Mouse (Mus musculus): Measurements from ENCODE around the gene Psapl1.

Gene Psapl1

DNA sequence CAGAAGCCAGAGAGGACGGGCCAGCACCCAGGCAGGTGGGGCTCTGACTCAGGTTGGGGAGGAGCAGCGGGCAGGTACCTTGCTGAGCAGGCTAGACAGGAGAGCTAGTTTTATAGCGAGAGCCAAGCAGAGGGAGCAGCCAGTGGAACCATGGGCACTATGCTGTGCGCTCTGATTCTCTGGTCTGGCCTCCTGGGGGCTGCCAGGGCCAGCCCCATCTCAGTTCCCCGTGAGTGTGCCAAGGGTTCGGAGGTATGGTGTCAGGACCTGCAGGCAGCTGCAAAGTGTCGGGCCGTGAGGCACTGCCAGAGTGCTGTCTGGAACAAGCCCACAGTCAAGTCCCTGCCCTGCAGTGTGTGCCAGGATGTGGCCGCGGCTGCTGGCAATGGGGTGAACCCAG, at the start of gene Psapl1:
Psapl1 (plus strand) TSS at position 106 of the 400 bp plus-strand sequence.
- no peak for DNase-seq (ENCODE audit: low read depth)

DNA sequence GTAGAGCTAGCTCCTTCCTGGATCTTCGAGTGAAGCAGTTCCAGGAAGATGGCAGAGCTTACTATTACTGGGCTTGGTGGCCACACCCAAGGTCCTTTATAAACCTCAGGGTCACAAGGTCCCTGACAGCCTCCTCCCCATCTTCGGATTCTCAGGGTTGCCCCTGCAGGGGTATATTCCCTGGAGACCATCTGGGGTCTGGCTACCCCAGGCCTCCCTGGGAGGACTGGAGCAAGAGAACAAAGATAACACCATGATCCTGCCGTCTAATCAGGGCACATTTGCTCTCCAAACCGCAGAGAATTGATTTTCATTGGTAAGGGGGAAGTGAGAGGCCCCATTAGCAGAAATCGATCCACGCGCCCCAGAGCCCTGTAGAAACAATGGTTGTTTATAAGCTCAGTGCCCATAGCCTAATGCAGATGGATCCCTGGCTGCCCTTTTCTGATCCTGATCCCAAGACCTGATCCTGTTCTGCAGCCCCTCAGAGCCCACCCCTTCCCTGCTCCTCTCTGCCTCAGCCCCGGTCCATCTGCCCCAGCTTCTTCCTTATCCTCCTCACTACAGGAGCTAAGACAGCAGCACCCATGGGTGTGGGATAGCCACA, 48.8 kb upstream of the Psapl1 start:
- DNase-seq (ENCODE audit: low read depth): no peak

DNA sequence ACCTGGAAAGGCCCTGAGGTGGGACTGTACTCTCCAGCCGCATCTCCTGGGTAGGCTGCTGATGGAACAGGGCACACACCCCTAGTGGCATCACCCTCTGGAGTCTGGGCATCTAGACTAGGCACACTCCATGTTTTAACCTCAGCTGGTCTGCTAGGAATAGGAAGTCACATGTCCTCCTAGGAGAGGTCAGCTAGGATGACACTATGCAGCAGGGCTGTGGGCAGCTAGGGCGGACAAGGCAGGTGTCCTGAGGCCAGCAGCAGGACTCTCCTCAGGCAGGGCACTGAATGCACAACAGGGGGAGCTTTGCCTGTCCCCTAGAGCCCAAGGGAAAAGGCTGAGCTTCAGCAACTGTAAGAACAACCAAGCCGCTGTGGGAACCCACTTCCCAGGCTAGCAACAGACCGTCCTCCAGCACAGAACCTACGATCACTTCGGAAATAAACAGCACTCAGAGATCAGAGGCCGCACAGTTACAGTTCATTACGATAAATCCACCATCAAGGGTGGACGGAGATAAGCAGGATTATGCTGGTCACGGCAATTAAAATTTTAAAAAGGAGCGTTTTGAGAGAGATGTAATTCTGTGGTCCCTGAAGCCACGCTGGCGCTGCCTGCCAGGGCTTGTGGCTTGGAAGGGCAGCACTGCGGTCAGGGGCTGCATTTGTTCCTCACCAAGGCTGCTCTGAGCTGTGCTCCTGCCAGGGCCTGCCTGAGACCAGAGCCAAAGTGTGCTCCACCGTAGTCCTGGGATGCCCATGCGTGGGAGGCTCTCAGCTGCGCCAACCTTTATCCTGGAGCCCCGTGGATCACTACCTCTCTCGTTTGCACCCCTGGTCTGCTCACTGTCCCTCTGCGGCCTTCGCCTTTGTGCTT, 38.2 kb upstream of the Psapl1 start:
- no peak for DNase-seq (ENCODE audit: low read depth)

DNA sequence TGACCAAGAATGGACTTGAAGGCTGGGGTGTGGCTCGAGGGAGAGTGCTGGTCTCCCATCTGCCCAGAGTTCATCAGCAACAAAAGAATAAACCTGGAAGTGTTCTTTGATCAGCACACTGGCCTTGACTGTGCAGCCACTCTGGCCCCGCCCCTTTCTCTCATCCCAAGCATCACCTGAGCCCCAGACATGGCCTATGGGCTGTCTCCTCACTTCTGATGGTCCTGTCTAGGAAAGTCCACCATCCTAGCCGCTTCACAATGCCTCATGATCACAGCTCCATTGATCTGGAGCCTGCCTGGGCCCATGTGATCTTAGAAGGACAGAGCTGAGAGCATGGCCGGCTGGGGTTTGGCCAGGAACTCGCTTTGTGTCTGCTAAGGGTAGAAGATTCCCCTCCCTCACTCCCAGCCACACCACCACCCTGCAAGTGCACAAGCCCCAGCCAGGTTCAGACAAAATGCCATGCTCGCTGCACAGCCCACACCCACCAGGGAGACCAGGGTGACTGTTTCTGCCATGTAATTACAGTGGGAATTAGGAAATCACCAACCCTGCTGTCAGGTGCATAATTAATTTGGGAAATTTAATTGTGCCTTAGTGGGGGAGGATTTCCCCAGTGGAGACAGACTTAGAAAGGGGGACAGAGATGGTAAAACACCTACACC, 37.3 kb upstream of the Psapl1 start:
- DNase-seq (ENCODE audit: low read depth): no peak

DNA sequence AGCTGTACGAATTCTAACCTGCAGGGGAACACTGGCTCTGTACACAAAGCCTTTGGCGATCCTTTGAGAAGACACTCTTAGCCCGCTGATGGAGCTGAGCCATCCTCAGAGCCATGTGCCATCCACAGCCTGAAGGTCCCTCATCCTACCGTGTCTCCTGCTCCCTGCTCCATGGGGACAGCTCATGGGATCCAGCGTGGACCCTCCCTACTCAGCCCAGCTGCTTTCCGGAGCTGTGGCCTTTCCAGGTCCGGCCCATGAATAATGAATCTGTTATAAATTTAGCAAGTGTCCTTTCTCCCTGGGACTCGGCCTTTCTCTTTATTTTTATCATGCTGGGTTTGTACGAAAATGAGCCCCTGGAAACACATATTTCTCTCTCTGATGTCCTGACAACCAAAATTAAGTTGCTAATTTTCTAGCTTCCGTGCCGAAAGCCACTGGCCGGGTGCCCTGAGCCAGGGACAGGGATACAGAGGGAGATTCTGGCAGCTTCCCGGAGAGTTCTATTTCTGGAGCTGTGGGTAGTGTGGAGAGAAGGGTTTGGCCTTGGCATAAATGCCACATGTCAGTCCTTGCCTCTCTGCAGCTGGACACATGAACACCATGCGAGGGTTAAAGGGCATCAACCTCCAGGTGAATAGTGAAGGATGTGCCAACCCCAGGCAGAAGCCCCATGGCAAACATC, 34.7 kb upstream of the Psapl1 start:
- DNase-seq (ENCODE audit: low read depth): no peak

DNA sequence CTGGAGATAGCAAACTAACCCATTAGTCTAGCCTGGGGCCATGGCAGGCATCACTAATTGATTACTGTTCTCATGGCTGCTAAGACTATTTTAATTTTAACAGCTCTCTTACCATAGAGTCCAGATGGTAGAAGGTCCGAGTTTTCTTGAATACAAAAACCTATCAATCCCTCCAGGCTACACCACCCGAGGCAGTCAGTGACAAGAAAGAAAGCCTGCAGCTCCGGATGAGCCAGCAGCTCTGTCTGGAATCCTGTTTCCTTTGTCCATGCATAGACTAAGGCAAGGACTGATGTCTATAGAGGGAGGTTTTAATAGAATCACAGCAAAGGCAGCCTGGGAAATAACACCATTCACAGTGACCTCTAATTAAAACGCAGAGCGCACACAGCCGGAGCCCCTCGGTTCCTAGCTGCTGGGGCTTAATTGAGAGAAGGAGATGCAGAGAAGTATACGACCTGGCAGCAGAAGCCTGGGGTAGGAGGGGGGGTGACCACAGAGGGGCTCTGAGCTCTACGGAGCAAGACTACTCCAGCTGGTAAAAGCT, 29.2 kb upstream of the Psapl1 start:
- no peak for DNase-seq (ENCODE audit: low read depth)

DNA sequence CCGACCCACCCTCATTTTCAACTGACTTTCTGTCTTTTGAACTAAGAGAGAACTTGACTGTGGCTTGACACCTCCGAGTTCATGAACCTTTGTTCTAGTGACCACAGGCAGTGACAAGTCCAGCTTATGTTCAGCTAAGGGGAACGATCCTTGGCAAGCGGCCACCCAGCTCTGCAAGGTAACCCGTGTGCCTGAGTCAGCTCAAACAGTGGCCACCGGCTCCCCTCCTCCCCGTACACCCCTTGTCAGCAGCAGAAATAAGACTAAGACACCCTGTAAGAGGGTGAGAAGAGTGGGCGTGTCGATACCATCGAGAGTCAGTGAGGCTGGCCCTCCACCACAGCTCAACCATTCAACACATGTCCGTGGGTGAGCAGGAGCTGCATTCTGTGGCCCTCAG, 27.4 kb upstream of the Psapl1 start:
- DNase-seq (ENCODE audit: low read depth): no peak

DNA sequence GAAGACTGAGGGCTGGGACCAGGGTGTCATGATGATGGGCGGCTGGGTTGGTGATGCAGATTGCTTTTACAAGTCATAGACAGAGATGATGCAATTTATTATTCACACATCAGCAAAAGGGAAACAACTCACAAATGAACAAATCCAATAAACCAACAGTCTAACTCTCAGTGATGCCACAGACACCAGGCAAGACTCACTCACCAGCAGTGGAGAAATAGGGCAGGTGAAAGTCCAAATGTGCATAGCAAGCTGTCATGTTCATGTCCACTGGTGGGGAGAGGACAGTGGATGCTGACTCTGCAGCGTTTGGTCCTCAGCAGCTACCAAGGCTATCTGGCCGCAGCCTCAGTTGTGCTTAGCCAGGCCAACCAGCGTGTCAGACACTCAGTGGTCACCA, 26.9 kb upstream of the Psapl1 start:
- DNase-seq (ENCODE audit: low read depth): no peak

DNA sequence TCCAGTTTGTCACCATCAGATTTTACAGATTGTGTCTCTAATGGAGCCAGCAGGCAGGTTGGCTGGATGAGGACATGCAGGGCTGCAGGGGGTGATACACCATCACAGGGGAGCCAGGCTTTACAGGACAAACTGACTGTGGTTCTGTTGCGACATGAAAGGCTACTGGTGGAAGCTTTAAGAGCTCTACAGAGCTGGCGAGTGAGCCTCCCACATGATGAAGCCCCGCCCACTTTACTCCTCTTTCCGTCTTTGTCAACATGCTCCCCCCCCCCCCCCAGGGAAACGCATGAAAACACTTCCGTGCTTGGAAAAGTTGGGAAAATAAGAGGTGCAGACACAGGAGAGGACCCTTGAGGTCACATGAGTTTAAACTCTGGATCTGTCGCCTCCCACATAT, 25.6 kb upstream of the Psapl1 start:
- no peak for DNase-seq (ENCODE audit: low read depth)

DNA sequence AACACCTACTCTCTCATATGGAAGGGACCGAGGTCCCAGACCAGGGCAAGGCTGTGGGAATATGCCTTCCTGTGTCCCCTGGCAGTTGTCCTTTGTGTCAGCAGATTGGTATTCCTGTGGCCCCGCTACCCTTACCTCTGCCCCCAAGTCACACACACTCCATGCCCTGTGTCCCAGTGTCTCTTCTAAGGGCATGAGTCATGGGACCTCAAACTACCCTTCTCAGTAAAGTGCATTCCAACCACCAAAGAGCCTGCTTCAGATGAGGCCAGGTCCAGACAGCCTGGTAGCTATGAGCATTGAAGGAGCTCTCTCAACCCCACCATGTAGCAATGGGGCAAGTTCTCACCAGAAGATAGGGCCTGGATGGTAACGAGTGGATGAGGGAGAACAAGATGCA, 25.0 kb upstream of the Psapl1 start:
- DNase-seq (ENCODE audit: low read depth): no peak

DNA sequence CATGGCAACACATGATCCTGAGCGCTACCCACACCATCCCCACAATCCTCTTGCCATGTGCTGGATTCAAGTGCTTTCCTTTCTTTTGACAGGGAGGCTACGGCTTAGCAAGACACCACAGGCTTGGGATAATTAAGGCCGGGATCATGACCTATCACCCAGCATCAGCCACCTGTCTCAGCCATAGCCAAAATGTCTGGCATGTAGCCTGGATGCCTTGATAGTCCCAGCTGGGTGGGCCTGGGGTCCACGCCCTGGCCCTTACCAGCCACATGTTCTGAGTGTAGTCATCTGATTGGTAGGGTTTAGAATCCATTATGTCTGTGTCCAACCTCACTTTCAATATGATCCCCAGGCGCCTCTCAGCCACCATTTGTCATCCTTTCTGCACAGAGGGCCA, 24.1 kb upstream of the Psapl1 start:
- DNase-seq (ENCODE audit: low read depth): no peak

DNA sequence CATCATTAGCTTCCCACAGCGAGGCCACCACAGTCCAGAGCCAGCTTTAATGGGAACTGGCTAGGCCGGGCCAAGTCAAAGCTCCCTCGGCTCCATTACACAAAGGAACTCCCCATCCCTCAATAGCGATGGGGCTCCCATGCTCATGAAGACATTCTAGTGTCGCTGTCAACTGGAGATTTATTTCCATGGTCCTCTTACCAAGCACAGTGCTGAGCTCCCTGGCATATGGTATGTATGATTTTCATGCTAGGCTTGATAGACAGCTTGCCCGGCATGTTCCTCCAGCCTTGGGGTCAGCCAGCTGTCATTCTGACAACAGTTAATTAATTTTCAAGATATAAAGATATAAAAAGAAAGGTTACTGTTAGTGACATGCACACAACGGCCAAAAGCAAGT, 21.5 kb upstream of the Psapl1 start:
- no peak for DNase-seq (ENCODE audit: low read depth)

DNA sequence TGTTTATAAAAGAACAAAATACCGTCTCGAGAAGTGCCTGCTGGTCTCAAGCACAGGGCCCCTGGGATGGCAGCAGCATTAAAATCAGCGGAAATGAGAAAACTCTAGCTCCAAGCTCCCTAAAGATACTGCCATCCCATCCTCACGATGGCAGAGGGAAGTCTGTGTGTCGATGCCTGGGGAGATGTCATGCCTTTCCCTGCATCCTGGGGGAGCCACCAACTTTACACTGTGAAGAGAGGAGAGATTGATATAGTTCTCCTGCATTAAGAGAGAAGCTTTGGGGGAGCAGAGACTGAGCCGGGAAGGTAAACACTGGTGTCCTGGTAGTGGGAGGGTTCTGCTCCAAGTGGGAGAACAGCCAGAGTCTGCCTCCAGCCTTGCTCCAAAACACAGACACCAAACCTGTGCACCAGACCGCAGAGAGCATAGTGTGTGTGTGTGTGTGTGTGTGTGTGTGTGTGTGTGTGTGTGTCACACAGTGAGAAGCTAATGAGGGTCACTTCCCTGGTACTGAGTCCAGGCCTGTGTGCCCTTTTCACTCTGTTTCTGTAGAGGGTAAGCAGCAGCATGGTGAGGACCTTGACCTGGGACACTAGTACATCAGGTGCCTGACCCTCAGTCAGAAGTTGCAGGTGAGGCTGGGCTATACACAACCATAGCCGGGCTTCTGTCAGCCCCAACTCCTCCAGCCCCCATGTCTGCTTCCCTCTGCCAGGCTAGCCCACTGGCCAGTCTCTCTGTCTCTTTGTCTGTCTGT, 17.3 kb upstream of the Psapl1 start:
- no peak for DNase-seq (ENCODE audit: low read depth)

DNA sequence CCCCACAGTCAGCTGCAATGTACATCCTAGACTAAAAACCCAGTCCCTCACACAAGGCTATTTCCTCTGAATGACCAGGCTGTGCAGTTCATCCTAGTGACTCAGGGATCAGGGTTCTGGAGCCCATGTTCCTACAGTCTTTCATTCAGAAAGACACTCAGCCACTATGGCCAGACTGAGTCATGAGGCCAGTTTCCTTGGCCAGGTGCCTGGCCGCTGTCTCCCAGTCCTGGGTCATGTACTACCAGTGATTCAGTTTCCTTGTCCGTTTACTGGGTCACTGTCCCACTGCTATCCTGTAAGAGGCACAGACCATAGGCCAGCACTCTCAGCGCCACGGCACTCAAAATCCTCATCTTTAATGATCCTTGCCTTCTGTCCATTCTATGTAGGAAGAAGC, 15.5 kb upstream of the Psapl1 start:
- DNase-seq (ENCODE audit: low read depth): no peak

DNA sequence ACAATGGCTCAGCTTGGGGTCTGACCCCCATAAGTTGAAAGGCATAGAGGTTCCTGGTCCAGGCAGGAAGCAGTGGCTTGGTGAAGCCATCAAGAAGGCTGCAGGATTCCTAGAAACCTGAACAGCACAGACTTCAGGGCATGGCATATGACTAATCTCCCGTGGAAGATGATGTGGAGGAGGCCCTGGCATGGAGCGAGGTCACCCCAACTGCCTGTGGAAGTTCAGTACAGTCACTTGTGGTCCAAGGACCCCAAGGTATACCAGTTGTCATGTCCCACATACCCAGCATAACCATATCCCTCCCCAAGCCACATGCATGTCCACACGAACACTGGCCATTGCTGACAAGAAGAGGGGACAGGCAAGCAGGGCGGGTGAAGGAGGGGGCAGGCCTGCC, 12.5 kb upstream of the Psapl1 start:
- no peak for DNase-seq (ENCODE audit: low read depth)

DNA sequence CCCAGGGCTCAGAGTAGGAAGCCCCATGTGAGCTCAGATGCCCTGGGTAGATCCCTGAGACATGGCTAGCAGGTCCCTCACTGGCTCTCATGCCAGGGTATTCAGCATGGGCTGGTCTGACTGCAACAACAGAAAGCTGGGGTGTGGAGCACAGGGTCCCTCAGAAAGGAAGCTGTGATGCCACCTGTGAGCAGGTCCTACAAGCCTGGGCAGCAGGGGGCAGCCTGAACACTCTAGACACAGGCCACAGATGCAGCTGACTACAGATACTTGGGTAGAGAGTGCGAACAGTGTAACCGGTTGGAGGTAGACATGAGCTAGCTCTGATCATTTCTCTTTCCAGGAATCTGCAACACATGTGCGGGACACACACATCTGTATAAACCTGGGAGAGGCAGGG, 11.9 kb upstream of the Psapl1 start:
- DNase-seq (ENCODE audit: low read depth): no peak

DNA sequence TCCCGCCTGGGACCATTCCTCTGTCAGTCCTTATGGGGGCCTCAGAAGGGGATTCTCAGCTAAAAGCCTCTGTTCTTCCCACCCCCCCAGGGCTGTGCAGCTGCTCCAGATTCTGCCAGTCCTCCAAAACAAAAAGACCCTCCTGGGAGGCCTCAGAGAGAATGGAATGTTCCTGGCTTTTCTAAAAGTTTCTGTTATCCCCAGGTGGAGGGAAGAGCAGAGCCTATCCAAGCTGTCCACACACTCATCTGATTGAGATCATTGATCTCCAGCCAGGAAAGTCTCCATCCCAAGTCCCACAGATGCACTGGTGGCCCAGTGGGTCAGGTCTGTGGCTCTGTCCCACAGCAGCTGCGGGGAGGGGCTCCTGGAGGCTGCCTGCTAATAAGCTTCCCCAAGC, 11.1 kb upstream of the Psapl1 start:
- DNase-seq (ENCODE audit: low read depth): no peak

DNA sequence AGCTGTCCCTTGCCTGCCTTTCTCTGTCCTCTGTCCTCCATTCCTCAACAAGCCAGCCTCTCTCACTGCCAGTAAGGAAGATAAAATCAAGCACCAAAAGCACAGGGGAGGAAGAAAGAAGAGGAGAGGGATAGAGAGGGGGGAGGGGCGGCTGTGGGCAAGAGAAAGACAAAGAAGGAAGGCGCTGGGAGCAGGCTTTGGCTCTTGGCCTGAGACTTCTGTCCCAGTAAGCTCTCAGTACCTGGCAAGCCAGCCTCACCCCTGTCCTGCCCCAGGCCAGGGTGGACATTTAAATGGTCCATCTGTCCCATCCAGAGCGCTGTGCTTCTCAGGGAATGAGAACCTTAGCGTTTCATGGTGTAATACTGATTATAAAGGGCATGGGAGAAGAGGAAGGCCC, 9.2 kb upstream of the Psapl1 start:
- no peak for DNase-seq (ENCODE audit: low read depth)

DNA sequence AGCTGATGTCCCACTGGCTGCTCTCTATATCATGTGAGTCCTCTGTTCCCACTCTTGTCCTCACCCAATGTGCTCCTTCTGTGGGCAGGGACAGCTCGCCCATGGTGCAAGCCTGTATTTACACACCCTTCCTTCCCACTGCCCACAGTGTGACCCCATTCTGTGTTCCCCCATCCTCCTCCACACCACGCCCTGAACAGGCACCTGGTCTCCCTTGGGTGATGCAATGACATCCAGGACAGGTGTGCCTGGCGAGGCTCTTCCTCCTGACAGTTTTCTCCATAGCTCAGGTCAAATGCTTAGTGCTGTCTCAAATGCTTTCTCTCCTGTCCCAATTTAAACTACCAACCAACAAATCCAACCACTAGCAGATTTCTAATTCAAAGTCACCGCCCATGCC, 8.4 kb upstream of the Psapl1 start:
- DNase-seq (ENCODE audit: low read depth): no peak

DNA sequence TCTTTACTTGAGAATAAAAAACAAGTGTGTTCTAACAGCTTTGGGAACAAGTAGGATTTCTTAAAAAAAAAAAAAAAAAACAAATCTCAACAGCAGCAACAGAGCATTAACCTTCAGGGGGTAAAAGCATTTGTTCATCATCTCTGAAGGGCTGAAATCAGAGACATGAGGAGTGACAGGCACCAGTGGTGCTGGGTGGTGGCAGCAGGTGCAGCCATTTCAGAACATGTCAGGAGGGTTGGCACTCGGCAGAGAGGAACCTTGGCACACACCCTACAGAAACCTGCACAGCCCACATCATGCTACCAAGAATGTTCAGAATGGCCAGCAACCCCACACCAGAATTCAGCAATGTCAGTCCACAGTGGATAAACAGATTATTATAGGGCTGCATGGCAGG, 4.3 kb upstream of the Psapl1 start:
- DNase-seq (ENCODE audit: low read depth): no peak

DNA sequence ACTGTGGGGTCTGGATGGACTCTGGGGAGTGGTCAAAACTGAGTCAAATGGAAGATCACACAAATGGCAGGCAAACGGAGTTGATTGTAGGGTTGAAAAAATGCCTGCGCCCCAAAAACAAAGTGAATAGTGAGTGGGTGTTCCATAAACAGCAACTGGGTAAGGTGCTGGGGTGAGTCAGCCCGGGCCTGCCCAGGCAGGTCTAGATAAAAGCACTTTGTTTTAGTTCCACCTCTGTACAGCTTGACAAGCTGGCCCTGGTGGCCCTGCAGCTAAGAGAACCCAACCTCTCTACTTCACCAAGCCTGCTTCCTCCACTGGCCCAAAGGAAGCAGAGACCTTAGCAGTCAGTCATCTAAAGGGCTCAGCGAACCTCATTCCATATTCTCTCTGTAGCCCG, 1.0 kb upstream of the Psapl1 start:
- DNase-seq (ENCODE audit: low read depth): no peak

DNA sequence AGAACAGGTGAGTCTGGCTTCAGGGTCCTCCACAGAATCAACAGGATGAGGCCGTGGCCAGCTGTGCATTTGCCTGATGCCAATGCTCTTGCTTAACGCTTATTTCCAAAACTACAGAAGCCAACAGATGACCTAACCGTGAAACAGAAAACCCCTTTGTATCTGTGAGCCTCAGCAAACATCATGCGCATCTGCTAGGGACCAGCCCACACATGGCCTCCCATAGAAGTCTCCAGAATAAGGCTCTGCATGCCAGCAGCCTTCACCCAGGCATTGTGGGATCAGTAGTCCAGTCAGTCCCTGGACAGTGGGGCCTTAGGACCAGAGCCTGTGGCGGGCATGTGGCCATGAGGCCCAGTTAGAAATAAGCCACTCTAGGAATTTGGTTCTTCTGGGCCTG, 400 bp upstream of the Psapl1 start:
- DNase-seq (ENCODE audit: low read depth): no peak
